Mouse (Mus musculus) heart, embryonic 11.5 days (tissue): ENCODE measurements around the gene Hba-a2. TPM values are rescaled to one million over a fixed set of nuclear protein-coding genes. Genes with fewer than 3 reads are reported as not detected.
A peak's percentile ranks its signal among the peaks of the same experiment; 100 is the strongest.

Experiments
- ATAC-seq: fragments of 200-750 bp; cut with Nextera tagmentation; replicated peaks from 2 replicates; pipeline ENCODE4 v1.8.0; 2017; ENCODE audit warnings: moderate library complexity; ENCODE audit not compliant: insufficient number of reproducible peaks, low FRiP score, low TSS enrichment
- H3K27ac ChIP-seq: fragments of 300-500 bp; sonication (generic); 2 replicates; pipeline ENCODE4 v1.5.1; 2014; ENCODE audit warnings: mild to moderate bottlenecking, low read depth, low read length
- H3K27me3 ChIP-seq: fragments of 300-500 bp; sonication (generic); 2 replicates; pipeline ENCODE4 v1.6.1; 2014; ENCODE audit warnings: mild to moderate bottlenecking, low read length, mixed read lengths; ENCODE audit not compliant: control insufficient read depth, insufficient read depth
- H3K36me3 ChIP-seq: fragments of 300-500 bp; sonication (generic); 2 replicates; pipeline ENCODE4 v1.6.1; 2014; ENCODE audit warnings: mild to moderate bottlenecking, low read length, moderate library complexity, mixed read lengths; ENCODE audit not compliant: control insufficient read depth, insufficient read depth
- H3K4me1 ChIP-seq: fragments of 300-500 bp; sonication (generic); 2 replicates; pipeline ENCODE4 v1.6.1; 2014; ENCODE audit warnings: low read length; ENCODE audit not compliant: control insufficient read depth, insufficient read depth
- H3K4me2 ChIP-seq: fragments of 300-500 bp; sonication (generic); 2 replicates; pipeline ENCODE4 v1.6.1; 2014; ENCODE audit warnings: mild to moderate bottlenecking, moderate library complexity
- H3K4me3 ChIP-seq: fragments of 300-500 bp; sonication (generic); 2 replicates; pipeline ENCODE4 v1.5.1; 2014; ENCODE audit warnings: low read depth, low read length
- H3K9ac ChIP-seq: fragments of 300-500 bp; sonication (generic); 2 replicates; pipeline ENCODE4 v1.6.1; 2014; ENCODE audit warnings: mild to moderate bottlenecking, low read depth, low read length, moderate library complexity
- H3K9me3 ChIP-seq: fragments of 300-500 bp; sonication (generic); replicated peaks from 2 replicates; pipeline ENCODE4 v1.6.1; 2016; ENCODE audit warnings: low read length; ENCODE audit not compliant: control insufficient read depth
- WGBS: fragments of 180-500 bp; shearing (Covaris S2); extraction: QIAGEN DNeasy Blood & Tissue Kit; methylation state at CpG from one replicate; pipeline ENCODE4 v1.1.7; 2014; ENCODE audit not compliant: insufficient replicate concordance; 5-methylcytosine and 5-hydroxymethylcytosine counted together
- polyA plus RNA-seq: library from polyadenylated mRNA; unstranded; fragments of >200 nt; fragmentation: Nextera tagmentation; extraction: Ambion mirVana; gene quantifications from 2 replicates; pipeline ENCODE4 v1.2.1, GENCODE M21; 2014

Hba-a2 gene
- polyA plus RNA-seq, 1 experiment from 2014 or later: 22,217 TPM

DNA sequence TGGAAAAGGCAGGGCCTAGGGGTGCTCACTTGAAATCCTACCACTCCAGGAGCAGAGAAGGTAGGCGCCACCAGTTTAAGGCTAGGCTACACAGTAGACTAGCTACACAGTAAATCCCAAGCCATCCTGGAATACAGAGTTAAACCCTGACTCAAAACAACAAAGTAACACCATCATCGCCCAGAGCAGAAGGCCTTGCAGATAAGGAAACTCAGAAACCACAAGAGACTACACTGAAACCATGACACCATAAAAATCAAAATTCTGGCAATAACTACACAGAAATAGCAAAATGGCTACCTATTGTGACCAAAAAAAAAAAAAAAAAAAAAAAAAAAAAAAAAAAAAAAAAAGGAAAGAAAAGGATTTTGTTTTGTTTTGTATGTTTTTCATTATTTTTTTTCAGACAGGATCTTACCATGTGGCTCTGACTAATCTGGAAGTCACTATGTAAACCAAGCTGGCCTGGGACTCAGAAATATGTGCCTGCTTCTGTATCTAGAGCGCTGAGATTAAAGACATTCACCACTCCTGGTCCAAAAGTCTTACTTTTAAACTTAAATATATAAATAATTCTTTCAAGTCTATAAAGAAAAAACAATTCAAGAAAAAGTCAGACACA, 31.1 kb upstream of the Hba-a2 start:
- Histone ChIP-seq H3K4me2 (no peak overlapping the region), H3K27ac (peak overlapping the region; percentile 79), H3K4me1 (peaks cover 7% of the 10 kb centered on the region; the same call in 1 of the 2 replicates), H3K4me3 (no peak overlapping the region), H3K9me3 (no peaks in the 10 kb centered on the region), H3K9ac (peak overlapping the region; percentile 23; the same call in 1 of the 2 replicates), H3K36me3 (no peaks in the 10 kb centered on the region; the same call in 1 of the 2 replicates), H3K27me3 (no peaks in the 10 kb centered on the region)
- ATAC-seq: peak; percentile 33; the same call in 1 of the 2 replicates
- 79% methylated on average over 3 of the region's 3 CpGs for WGBS

DNA sequence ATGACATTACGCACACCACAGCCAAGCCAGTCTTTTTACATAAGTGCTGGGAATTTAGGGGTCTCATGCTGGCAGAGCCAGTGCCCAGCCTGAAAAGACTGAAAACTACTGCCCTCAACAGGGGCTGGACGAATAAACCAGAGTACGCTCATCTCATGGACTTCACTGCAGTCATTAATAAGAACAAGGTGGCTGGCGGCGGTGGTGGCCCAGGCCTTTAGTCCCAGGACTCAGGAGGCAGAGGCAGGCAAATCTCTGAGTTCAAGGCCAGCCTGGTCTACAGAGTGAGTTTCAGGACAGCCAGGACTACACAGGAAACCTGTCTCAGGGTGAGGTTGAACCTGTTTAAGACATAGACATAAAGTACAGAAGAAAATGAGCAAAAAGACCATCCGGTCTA, 30.1 kb upstream of the Hba-a2 start:
- Histone ChIP-seq H3K9me3 (no peaks in the 10 kb centered on the region), H3K36me3 (no peaks in the 10 kb centered on the region; the same call in 1 of the 2 replicates), H3K4me3 (no peak overlapping the region), H3K4me2 (0 out of 2 replicates have a peak overlapping the region, but pooled peaks have one; percentile 19), H3K27ac (peak overlapping the region; percentile 79), H3K27me3 (no peaks in the 10 kb centered on the region), H3K9ac (peak overlapping the region; percentile 49; the same call in 1 of the 2 replicates), H3K4me1 (peaks cover 7% of the 10 kb centered on the region; the same call in 1 of the 2 replicates)
- WGBS: 85% methylated on average over 6 of the region's 6 CpGs
- no peak for ATAC-seq

DNA sequence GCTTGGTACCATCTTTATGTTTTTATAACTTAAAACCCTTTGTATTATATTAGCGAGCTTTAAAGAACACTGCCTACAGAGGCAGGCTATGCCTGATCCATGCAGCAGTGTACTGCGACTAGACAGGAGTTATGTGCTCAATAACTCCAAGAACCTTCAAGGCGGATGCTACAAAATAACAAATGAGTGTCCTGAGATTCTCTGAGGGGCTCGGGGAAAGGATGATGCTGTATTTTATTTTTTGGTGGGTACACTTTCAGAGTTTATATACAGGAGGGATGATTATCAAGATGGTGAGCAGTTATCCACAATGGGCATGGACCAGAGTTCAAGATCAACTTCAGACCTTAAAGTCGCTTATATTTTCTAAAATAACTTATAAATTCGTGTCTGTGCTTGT, 29.5 kb upstream of the Hba-a2 start:
- peak overlapping the region; percentile 98 for H3K9ac ChIP-seq
- H3K36me3 ChIP-seq: no peaks in the 10 kb centered on the region; the same call in 1 of the 2 replicates
- H3K4me3 ChIP-seq: peak overlapping the region; percentile 87
- no peaks in the 10 kb centered on the region for H3K27me3 ChIP-seq
- no peak for ATAC-seq
- H3K9me3 ChIP-seq: no peaks in the 10 kb centered on the region
- H3K27ac ChIP-seq: peak overlapping the region; percentile 96
- H3K4me2 ChIP-seq: peak overlapping the region; percentile 77
- H3K4me1 ChIP-seq: peaks cover 7% of the 10 kb centered on the region; the same call in 1 of the 2 replicates
- 32% methylated on average over 6 of the region's 6 CpGs for WGBS

DNA sequence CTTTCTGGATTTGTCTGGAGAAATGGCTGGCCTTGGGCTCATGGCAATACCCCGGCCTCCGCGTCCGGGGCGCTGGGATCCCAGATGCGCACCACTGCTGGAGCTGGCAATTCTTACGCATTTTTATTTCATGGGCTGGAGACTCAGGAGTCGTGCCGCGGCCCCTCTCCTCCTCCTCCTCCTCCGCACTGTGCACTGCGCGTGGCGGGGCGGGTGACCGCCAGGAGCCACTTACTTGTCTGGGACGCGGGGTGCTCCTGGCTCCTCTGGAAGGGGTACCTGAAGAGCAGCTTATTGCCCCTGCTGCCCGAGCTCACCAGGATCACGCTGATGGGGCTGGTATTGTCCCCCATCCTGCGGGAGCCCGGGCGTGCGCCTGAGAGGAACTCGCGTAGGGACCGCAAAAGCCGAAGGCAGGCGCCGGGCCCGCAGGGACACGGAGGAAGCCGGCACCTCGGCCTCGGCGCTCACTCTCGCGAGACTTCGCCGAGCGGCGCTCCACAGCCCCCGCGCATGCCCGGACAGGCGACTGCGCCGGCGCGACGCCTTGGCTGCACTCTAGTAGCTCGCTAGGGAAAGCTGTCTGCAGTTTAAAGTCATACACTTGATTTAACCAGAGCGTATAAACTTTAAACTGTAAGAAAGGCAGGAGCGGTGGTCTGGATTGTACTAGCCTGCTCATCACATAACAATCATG, 29.0 kb upstream of the Hba-a2 start, which contains the start of gene Nprl3:
Gene Nprl3, minus strand, starts transcription at position 520 of the 697 bp plus-strand sequence.
- Histone ChIP-seq H3K9ac (peak within 1 kb of the TSS; percentile 98), H3K4me2 (peak within 1 kb of the TSS; percentile 77), H3K9me3 (no peaks in the 10 kb centered on the region), H3K4me3 (peak within 1 kb of the TSS; percentile 87), H3K27ac (peak within 1 kb of the TSS; percentile 96), H3K36me3 (no peaks in the 10 kb centered on the region), H3K27me3 (no peaks in the 10 kb centered on the region), H3K4me1 (peaks cover 7% of the 10 kb centered on the region; the same call in 1 of the 2 replicates)
- whole genome bisulfite sequencing: under 1% methylated on average over 54 of the region's 54 CpGs
- peak; percentile 91 for ATAC-seq

DNA sequence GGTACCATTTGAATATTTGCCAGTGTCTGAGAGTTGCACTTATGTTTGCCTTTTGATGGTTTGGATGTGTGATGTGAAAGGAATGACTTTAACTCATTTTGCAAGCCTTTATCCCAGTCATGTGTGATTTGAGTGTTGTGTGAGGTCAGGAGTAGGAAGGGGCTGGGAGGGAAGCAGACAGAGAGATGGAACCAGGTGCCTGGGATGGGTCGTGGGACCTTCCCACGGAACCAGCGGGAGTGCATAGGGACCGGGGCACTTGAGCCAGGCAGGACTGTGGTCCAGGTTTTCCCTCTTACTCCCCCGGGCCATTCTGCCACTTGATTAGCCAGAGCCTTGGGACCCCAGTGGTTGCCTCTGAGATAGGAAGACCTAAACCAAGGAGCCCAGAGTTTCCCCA, 28.3 kb upstream of the Hba-a2 start:
- no peak for ATAC-seq
- WGBS: 20% methylated on average over 5 of the region's 5 CpGs
- Histone ChIP-seq H3K27ac (peak overlapping the region; percentile 96), H3K4me2 (peak overlapping the region; percentile 77), H3K4me1 (peaks cover 7% of the 10 kb centered on the region; the same call in 1 of the 2 replicates), H3K9ac (peak overlapping the region; percentile 98), H3K9me3 (no peaks in the 10 kb centered on the region), H3K36me3 (no peaks in the 10 kb centered on the region), H3K27me3 (no peaks in the 10 kb centered on the region), H3K4me3 (peak overlapping the region; percentile 87)

DNA sequence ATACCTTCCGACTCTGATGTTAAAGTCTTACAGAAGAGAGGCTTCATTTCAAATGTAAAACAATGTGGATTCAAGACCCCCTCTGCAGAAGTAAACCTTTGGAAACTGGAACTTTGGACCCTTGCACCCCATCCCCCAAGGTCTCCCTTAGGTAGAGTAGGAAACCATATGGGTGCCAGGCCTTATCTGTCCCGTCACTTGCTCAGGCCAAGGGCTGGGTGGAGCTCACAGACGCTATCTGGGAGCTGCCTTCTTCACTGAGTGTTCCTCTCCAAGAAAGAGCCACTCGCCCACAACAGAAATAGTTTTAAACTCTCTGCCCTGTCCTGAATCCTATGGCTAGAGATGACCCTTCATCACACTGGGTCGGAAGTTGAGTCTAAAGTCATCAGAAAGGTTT, 27.3 kb upstream of the Hba-a2 start:
- no peaks in the 10 kb centered on the region for H3K9me3 ChIP-seq
- no peaks in the 10 kb centered on the region for H3K27me3 ChIP-seq
- no peak overlapping the region for H3K4me3 ChIP-seq
- H3K4me1 ChIP-seq: peaks cover 7% of the 10 kb centered on the region; the same call in 1 of the 2 replicates
- 0 out of 2 replicates have a peak overlapping the region, but pooled peaks have one; percentile 98 for H3K9ac ChIP-seq
- WGBS: 57% methylated on average over 5 of the region's 5 CpGs
- peak overlapping the region; percentile 77 for H3K4me2 ChIP-seq
- peak overlapping the region; percentile 96 for H3K27ac ChIP-seq
- ATAC-seq: peak; percentile 83
- no peaks in the 10 kb centered on the region for H3K36me3 ChIP-seq

DNA sequence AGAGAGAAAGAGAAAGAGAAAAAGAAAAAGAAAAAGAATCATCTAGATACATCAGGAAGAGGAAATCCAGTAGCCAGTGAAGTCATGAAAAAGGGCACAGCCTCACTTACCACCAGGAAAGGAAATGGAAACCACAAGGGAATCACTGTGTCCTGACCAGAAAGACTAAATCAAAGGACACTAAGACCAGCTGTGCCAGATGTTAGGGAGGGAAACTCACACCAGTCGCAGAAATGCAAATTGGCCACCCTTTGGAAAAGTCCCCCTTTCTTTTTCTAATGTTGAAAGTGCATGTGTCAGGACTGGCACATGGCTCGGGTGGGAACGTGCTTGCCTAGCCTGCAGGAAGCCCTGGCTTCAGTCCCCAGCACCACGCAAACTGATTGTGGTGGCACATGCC, 25.1 kb upstream of the Hba-a2 start:
- no peak for ATAC-seq
- Histone ChIP-seq H3K4me1 (peaks cover 4% of the 10 kb centered on the region; the same call in 1 of the 2 replicates), H3K4me2 (no peak overlapping the region), H3K27ac (no peak overlapping the region), H3K27me3 (peaks cover under 1% of the 10 kb centered on the region; the same call in 1 of the 2 replicates), H3K9me3 (no peaks in the 10 kb centered on the region), H3K4me3 (no peak overlapping the region), H3K36me3 (no peaks in the 10 kb centered on the region), H3K9ac (no peak overlapping the region)
- 47% methylated on average over 4 of the region's 4 CpGs for WGBS

DNA sequence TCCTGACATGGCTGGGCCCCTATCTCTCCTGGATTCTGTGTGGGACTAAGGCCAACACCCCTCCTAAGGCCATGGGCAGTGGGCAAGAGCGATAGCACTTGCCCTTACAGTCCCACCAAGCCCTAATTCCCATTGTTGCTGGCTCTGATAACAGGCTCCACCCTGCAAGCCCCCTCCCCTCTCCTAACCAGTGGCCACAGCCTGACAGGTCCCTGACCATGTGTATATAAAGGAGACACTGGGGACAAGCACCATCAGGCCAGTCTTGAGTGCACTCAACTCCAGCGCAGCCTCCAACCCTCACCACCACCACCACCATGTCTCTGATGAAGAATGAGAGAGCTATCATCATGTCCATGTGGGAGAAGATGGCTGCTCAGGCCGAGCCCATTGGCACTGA, 19.9 kb upstream of the Hba-a2 start, which contains the start of gene Hba-x:
Gene Hba-x, plus strand, starts transcription at position 54 of the 400 bp plus-strand sequence.
- H3K36me3 ChIP-seq: no peaks in the 10 kb centered on the region
- peaks cover 34% of the 10 kb centered on the region for H3K27me3 ChIP-seq
- H3K4me2 ChIP-seq: no peak within 1 kb of the TSS
- ATAC-seq: peak; percentile 82
- no peaks in the 10 kb centered on the region for H3K9me3 ChIP-seq
- no peaks in the 10 kb centered on the region for H3K4me1 ChIP-seq
- WGBS: 67% methylated on average over 3 of the region's 3 CpGs
- H3K4me3 ChIP-seq: peak within 1 kb of the TSS; percentile 33
- peak within 1 kb of the TSS; percentile 67 for H3K9ac ChIP-seq
- peak within 1 kb of the TSS; percentile 66 for H3K27ac ChIP-seq
